10 mouse cellular contexts compared by ENCODE assay signal in genomic region chr8:94098996-94099395, GRCm38 (mm10). TPM values are rescaled to one million over a fixed set of nuclear protein-coding genes. Genes with fewer than 3 reads are reported as not detected.
DNase-seq lines count a peak whose midpoint lies in the region; ATAC-seq and TF ChIP-seq lines count a peak whose summit lies in the region.
"Had no signal": no experiment of that assay in that cellular context is flagged by ENCODE, and none has a peak within 500 bp of the region (broad histone marks: within the 10 kb centered on the region; RNA-seq: fewer than 3 reads in every experiment).

No protein-coding gene starts in this region.

- peak overlapping the region; percentile 70; the same call in 1 of the 2 replicates for H3K4me3 ChIP-seq in heart, adult 2 months
- peak overlapping the region in 1 of 2 experiments; percentile 47; a peak in 2 of 4 replicates for H3K4me3 ChIP-seq in ES-E14 (ENCODE audit: insufficient read depth in 1 of 2, low read depth in 1 of 2, low read length in 2 of 2, poor library complexity in 1 of 2, severe bottlenecking in 1 of 2)
- H3K4me3 ChIP-seq in heart, embryonic 15.5 days = peak overlapping the region; percentile 80
- peak overlapping the region; percentile 64 for H3K4me3 ChIP-seq in liver, postnatal 0 days (ENCODE audit: low read depth, low read length)

- no peak for TF ChIP-seq CTCF in heart, adult 2 months (IDR thresholded peaks at IDR 0.05)
- no peak for TF ChIP-seq CTCF in liver, postnatal 0 days (IDR thresholded peaks at IDR 0.05; ENCODE audit: low read depth)

- H3K4me1 ChIP-seq in heart, adult 2 months (ENCODE audit: control insufficient read depth, insufficient read depth, low read length) = peaks cover 2% of the 10 kb centered on the region; the same call in 1 of the 2 replicates
- no peaks in the 10 kb centered on the region; a peak in 1 of 4 replicates for H3K4me1 ChIP-seq in ES-E14 (ENCODE audit: control insufficient read depth in 2 of 2, insufficient read depth in 2 of 2, low read length in 2 of 2, poor library complexity in 1 of 2)
- peaks cover 9% of the 10 kb centered on the region for H3K4me1 ChIP-seq in heart, embryonic 15.5 days (replicated peaks)
- H3K4me1 ChIP-seq in liver, postnatal 0 days (ENCODE audit: insufficient read depth) = peaks cover 10% of the 10 kb centered on the region

- intact Hi-C loops in heart, adult 2 months (cut with DNase I) = loop anchor here (5.0 kb wide), 3 partner anchors 87 to 113 kb away; partner anchors contain the start of genes Amfr and Nup93

- no peak for TF ChIP-seq POLR2A in heart, adult 2 months (IDR thresholded peaks at IDR 0.05; ENCODE audit: insufficient read depth, low read depth, low read length)

- no peaks in the 10 kb centered on the region for H3K27me3 ChIP-seq in heart, adult 2 months (ENCODE audit: control insufficient read depth, insufficient read depth, low read length)
- no peaks in the 10 kb centered on the region for H3K27me3 ChIP-seq in heart, embryonic 15.5 days
- no peaks in the 10 kb centered on the region for H3K27me3 ChIP-seq in liver, postnatal 0 days (ENCODE audit: insufficient read depth, low read length)

- DNase-seq in heart, adult 2 months = no peak
- no peak for DNase-seq in heart, adult 8-10 months (ENCODE audit: low spot score)
- DNase-seq in ES-E14 (ENCODE audit: low read depth, low spot score) = no peak
- DNase-seq in liver, postnatal 0 days = no peak
- DNase-seq in thymus, postnatal 25 days = no peak
- no peak for DNase-seq in frontal cortex, postnatal 25 days (ENCODE audit: low spot score in 2 of 2)
- DNase-seq in layer of hippocampus, adult 8-10 months (ENCODE audit: low spot score in 2 of 2) = no peak

- no peak overlapping the region for H3K9ac ChIP-seq in heart, adult 2 months (ENCODE audit: low read depth, low read length)
- H3K9ac ChIP-seq in ES-E14 (ENCODE audit: insufficient read depth, low read depth, low read length, poor library complexity, severe bottlenecking) = peak overlapping the region; percentile 70; the same call in 1 of the 2 replicates
- H3K9ac ChIP-seq in heart, embryonic 15.5 days = peak overlapping the region; percentile 60; the same call in 1 of the 2 replicates
- peak overlapping the region; percentile 55; the same call in 1 of the 2 replicates for H3K9ac ChIP-seq in liver, postnatal 0 days (replicated peaks)

- TF ChIP-seq EP300 in heart, adult 2 months (IDR thresholded peaks at IDR 0.05; ENCODE audit: insufficient read depth, low read depth, low read length) = no peak
- TF ChIP-seq EP300 in liver, postnatal 0 days (IDR thresholded peaks at IDR 0.05; ENCODE audit: low read depth) = no peak

- H3K4me2 ChIP-seq in heart, embryonic 15.5 days = peak overlapping the region; percentile 79
- peak overlapping the region; percentile 68 for H3K4me2 ChIP-seq in liver, postnatal 0 days (ENCODE audit: low read depth, low read length)

- no peaks in the 10 kb centered on the region for H3K36me3 ChIP-seq in heart, adult 2 months (ENCODE audit: control insufficient read depth, insufficient read depth, low read length)
- H3K36me3 ChIP-seq in ES-E14 (ENCODE audit: control insufficient read depth, insufficient read depth, low read length, poor library complexity, severe bottlenecking) = no peaks in the 10 kb centered on the region
- no peaks in the 10 kb centered on the region for H3K36me3 ChIP-seq in heart, embryonic 15.5 days
- no peaks in the 10 kb centered on the region for H3K36me3 ChIP-seq in liver, postnatal 0 days (replicated peaks; ENCODE audit: insufficient read depth, low read length)

- WGBS in heart, adult 2 months = 64% methylated on average over 4 of the region's 4 CpGs
- WGBS in heart, embryonic 15.5 days = 46% methylated on average over 4 of the region's 4 CpGs
- 64% methylated on average over 4 of the region's 4 CpGs for WGBS in liver, postnatal 0 days (ENCODE audit: insufficient replicate concordance)

- no peaks in the 10 kb centered on the region; the same call in 1 of the 2 replicates for H3K79me2 ChIP-seq in heart, adult 2 months (replicated peaks; ENCODE audit: control insufficient read depth, insufficient read depth, low read length)

- H3K27ac ChIP-seq in heart, adult 2 months = peak overlapping the region; percentile 87
- no peak overlapping the region for H3K27ac ChIP-seq in ES-E14 (ENCODE audit: insufficient read depth, low read depth, low read length, poor library complexity, severe bottlenecking)
- peak overlapping the region; percentile 92 for H3K27ac ChIP-seq in heart, embryonic 15.5 days
- peak overlapping the region; percentile 79 for H3K27ac ChIP-seq in liver, postnatal 0 days (ENCODE audit: low read depth)

- ATAC-seq in heart, embryonic 15.5 days (replicated peaks; ENCODE audit: insufficient number of reproducible peaks, insufficient read depth, low FRiP score, low read depth) = no peak
- no peak for ATAC-seq in liver, postnatal 0 days

- no peaks in the 10 kb centered on the region for H3K9me3 ChIP-seq in ES-E14 (ENCODE audit: control insufficient read depth, insufficient read depth, low read depth, low read length)
- H3K9me3 ChIP-seq in heart, embryonic 15.5 days (replicated peaks) = no peaks in the 10 kb centered on the region
- H3K9me3 ChIP-seq in liver, postnatal 0 days (ENCODE audit: low read length) = no peaks in the 10 kb centered on the region

- in situ Hi-C loops in ES-E14 (cut with MboI; ENCODE audit: low sequenced_read_pairs in 2 of 2, unreplicated experiment in 2 of 2) = no loop called here

TF ChIP-seq in ES-E14, 5 proteins besides CTCF, POLR2A, EP300 and RAD21:
- no peak for TF ChIP-seq HCFC1 (IDR thresholded peaks at IDR 0.05; ENCODE audit: borderline replicate concordance, insufficient read depth, low read length)
- TF ChIP-seq MAFK (IDR thresholded peaks at IDR 0.05; ENCODE audit: insufficient read depth, low read depth, low read length) = no peak
- no peak for TF ChIP-seq ZC3H11A (IDR thresholded peaks at IDR 0.05; ENCODE audit: borderline replicate concordance, low read depth, low read length)
- TF ChIP-seq CHD2 (IDR thresholded peaks at IDR 0.05; ENCODE audit: low read depth, low read length) = no peak
- TF ChIP-seq ZNF384 (IDR thresholded peaks at IDR 0.05; ENCODE audit: low read depth, low read length) = no peak

RNA-seq across cellular contexts. Expression of gene Bbs2, which starts 0.3 kb away (rescaled TPM):
- total RNA-seq in heart, adult 2 months (2021) = 1 to 10 TPM; 6.1 to 8.5 TPM
- 14.1 and 22.9 TPM in 2 replicates for polyA plus RNA-seq in heart, adult 2 months (2012; rRNA removed)
- 10 to 100 TPM in 2 of 4 experiments, 1 to 10 TPM in 2; 7.6 to 15.7 (median 9.4) TPM for total RNA-seq in heart, adult 8-10 months (2022)
- 25.6 and 26.0 TPM in 2 replicates for total RNA-seq in ES-E14 (2012; rRNA removed)
- polyA plus RNA-seq in heart, embryonic 15.5 days (2015; fragmentation: Nextera tagmentation; extraction: Ambion mirVana) = 8.0 and 9.9 TPM in 2 replicates
- 1.5 and 1.8 TPM in 2 replicates for polyA plus RNA-seq in liver, postnatal 0 days (2015; fragmentation: Nextera tagmentation; extraction: Ambion mirVana)
- 10 to 100 TPM; 26.5 to 30.1 (median 27.9) TPM for total RNA-seq in layer of hippocampus, adult 8-10 months (2022)

RNA-seq across cellular contexts. Expression of gene Mt4, which starts 38.0 kb away (rescaled TPM):
- not detected for total RNA-seq in heart, adult 2 months (2021)
- not detected in 2 replicates for polyA plus RNA-seq in heart, adult 2 months (2012; rRNA removed)
- not detected for total RNA-seq in heart, adult 8-10 months (2022)
- total RNA-seq in ES-E14 (2012; rRNA removed) = 1.6 and 6.4 TPM in 2 replicates
- polyA plus RNA-seq in heart, embryonic 15.5 days (2015; fragmentation: Nextera tagmentation; extraction: Ambion mirVana) = not detected in 2 replicates
- not detected in 2 replicates for polyA plus RNA-seq in liver, postnatal 0 days (2015; fragmentation: Nextera tagmentation; extraction: Ambion mirVana)
- total RNA-seq in layer of hippocampus, adult 8-10 months (2022) = not detected
- total RNA-seq: common myeloid progenitor, adult 5-6 weeks had no signal

RNA-seq across cellular contexts. Expression of gene Mt3, which starts 53.4 kb away (rescaled TPM):
- 1 to 10 TPM; 2.9 to 3.8 TPM for total RNA-seq in heart, adult 2 months (2021)
- 3.5 and 6.1 TPM in 2 replicates for polyA plus RNA-seq in heart, adult 2 months (2012; rRNA removed)
- total RNA-seq in heart, adult 8-10 months (2022) = 1 to 10 TPM; 2.3 to 5.4 (median 4.3) TPM
- total RNA-seq in ES-E14 (2012; rRNA removed) = 2.1 and 6.6 TPM in 2 replicates
- 56.5 and 69.8 TPM in 2 replicates for polyA plus RNA-seq in heart, embryonic 15.5 days (2015; fragmentation: Nextera tagmentation; extraction: Ambion mirVana)
- not detected in 2 replicates for polyA plus RNA-seq in liver, postnatal 0 days (2015; fragmentation: Nextera tagmentation; extraction: Ambion mirVana)
- 1,000 to 10,000 TPM in 2 of 4 experiments, 100 to 1,000 TPM in 2; 946 to 1,303 (median 1,087) TPM for total RNA-seq in layer of hippocampus, adult 8-10 months (2022)
- total RNA-seq: common myeloid progenitor, adult 5-6 weeks had no signal
- polyA plus RNA-seq: C2C12 had no signal

Comparison
In these comparisons a context has a peak if more than half of its experiments do, and no peak if none do; other contexts are left out.
1. RNA of gene Mt3, which starts 53.4 kb away (total RNA-seq): 946 to 1,303 TPM in layer of hippocampus, adult 8-10 months; 2.1 to 6.6 TPM in ES-E14, 2.3 to 5.4 TPM in heart, adult 8-10 months and 2.9 to 3.8 TPM in heart, adult 2 months; every median in the first group is over 100 times any median in the second.